Mouse (Mus musculus) frontal cortex, postnatal 36 days (tissue): ENCODE results near the gene Dnah8.

Experiments used
- DNase-seq, 2 experiments: peaks; one replicate each; pipeline ENCODE4 v3.0.0; 2022; ENCODE audit warnings: low spot score in 2 of 2

The Dnah8 gene

DNA sequence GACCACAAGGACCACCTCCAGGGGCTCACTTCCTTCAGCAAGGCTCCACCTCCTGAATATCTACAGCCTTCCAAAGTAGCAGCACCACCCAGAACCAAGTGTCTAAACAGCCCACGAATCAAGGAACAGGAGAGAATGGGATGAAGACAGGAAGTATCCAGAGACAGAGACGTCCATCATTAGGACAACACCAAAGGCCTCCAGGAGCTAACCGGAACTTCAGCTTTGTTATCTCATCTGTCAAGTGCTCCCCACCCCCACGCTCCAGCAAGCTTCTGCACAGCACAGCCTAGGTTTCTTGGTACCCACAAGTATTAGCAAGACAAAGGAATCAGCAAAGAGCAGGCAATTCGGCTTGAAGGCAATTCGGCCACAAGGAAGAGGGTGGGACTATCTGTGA is 254.5 kb downstream of the Dnah8 start:
- DNase-seq = no peak

DNA sequence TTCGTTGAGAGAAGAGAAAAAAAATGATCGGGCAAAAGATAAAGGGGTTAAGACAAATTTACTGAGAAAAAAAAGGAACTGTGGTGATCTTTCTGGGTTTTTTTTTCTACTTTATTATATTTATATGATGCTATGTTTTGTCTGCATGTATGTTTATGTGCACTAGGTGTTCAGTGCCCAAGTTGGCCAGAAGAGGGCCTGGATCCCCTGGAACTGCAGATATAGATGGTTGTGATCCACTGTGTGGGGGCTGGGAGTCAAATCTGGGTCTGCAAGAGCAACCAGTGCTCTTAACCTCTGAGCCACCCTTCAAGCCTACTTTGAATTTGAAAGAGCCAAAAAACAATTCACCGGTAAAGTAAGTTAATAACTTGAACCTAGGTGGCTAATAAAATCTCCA is 256.2 kb downstream of the Dnah8 start:
- no peak for DNase-seq

DNA sequence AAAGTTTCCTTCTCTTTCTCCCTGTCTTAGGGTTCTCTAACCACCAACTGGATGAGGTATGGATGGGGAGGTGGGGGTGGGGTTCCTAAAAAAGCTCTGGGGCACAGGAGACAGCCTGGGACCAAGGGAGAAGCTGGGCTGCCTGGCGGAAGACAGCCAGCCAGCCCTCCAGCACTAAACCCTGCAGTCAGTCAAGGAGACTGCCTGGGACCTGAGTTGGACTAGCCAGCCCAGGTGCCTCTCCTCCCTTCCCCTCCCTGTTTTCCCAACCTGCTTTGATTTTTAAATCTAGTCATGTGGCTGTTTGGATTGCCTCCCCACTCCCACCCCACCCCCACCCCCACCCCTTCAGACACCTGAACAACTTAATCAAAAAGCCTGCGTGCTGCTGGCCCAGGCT is 256.8 kb downstream of the Dnah8 start:
- no peak for DNase-seq

DNA sequence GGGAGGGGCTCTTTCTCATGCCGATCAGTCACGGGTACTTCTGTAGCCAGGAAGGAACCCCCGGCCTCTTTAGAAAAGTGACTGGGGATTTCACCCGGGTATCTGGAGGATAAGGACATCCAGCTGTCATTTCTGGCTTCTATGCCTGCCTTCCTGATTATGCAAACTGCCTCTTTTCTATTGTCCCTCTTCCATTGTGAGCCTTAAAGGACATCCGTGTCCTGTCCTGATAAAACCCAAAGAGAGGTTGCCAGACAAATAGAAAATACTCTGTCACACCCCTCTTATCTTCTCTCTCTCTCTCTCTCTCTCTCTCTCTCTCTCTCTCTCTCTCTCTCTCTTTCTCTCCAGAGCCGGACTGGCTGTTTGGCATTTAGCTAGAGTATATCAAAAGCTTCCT is 258.1 kb downstream of the Dnah8 start:
- DNase-seq = no peak

DNA sequence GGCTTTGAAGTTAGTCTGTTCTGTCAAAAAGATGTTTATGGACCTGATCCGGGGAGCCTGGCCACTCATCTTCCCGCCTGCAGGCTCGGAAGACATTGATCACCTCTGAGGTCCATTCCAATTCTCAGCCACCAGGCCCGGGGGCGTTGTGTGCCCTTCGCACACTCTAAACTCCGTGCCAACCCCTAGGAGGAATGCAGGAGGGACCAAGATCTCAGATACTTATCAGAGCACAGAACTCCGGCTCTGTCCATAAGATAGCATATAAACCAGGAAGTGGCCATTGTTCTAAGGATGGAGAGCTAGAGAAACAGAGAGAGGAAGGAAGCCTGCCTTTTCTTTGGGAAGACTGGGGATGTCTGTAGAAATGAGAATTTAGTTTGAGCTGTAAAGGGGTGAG is 259.4 kb downstream of the Dnah8 start:
- DNase-seq = no peak

DNA sequence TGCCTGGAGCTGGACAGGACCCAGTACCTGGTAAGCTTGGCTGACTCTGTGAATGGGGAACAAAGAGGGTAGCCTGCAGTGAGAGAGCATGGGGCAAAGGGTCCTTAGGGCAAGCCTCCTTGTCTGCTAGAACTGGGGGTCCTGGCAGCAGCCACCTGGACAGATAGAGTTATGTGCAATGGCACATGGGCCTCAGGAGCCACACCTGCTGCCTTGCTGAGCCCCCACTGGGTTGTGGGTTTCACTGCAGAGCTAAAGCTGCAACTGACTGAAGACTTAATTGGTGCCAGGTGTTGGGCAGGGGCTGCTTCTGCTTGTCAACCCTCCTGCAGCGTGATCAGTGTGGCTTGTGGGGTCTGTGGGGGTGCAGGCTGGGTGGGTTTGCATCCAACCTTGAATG is 267.9 kb downstream of the Dnah8 start:
- DNase-seq = no peak

DNA sequence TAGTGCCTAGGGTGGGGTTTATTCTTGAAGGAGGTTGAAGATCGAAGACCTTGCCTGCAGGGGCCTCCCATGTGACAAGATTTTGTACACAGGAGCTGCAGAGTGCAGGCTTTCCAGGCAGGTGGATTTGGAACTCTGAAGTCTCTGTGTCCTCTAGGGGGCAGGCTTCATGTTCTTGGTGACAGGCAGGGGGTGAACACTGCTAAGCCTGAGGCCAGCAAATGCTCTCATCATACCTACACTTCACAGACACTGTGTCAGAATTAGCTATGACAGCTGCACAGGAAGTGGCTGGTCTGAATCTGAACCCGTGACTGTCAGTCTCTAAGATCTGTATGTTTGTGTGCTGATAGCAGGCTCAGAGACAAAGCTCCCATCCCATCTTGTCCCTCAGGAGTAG is 268.6 kb downstream of the Dnah8 start:
- DNase-seq = no peak

DNA sequence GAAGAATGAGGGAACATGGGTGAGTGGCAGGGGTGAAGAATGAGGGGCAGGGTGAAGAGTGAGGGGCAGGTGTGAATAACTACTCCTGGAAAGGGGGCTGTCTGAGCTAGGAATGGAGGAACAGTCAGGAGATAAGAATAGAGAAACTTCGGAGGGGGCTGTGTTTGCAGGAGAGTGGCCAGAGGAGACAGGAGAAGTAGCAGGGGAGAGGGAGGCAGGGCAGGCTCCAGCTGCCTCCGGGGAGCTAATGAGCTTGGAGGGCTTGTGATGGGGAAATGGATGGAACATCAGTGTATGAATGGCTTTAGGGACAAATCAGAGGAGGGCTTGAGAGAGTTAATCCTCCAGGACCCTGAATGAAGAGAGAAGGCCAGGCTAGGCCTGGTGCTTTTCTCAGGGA is 272.9 kb downstream of the Dnah8 start:
- DNase-seq = no peak

DNA sequence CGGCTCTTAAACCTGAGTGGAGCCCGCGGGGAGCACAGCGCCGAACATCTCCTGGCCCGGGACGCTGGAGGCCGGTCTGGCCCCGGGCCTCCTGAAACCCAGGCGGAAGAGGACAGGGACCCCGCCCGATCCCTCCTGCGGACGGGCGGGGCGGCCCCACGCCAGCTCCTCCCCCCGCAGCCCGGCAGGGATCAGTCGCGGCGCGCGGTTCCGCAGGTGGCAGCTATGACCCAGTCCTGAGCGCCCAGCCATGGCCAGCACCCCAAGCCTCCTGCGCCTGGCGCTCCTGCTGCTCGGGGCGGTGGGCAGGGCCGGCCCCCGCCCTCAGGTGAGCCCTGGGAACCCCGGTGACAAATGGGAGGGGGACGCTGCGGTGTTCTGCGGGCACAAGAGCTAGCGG is 277.5 kb downstream of the Dnah8 start, which contains the start of gene Glp1r:
Glp1r (plus strand) TSS at position 191 of the 400 bp plus-strand sequence.
- DNase-seq = no peak

DNA sequence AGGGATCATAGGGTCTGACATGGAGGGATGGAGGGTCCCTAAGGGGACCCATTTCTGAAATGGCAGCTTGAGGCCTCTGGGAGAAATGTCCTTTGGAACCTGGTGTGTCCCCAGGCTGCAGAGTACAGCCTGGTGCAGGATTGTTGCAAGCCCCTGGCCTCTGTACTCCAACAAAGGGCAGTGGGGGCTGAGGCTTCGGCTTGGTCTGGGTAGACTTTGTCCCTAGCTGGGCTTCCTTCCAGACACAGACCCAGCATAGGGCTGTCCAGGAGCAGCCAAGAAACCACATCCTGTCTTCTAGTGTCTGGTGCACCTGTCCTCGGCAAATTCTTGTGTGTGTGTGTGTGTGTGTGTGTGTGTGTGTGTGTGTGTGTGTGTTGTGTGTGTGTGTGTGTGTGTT is 279.9 kb downstream of the Dnah8 start:
- DNase-seq = no peak

DNA sequence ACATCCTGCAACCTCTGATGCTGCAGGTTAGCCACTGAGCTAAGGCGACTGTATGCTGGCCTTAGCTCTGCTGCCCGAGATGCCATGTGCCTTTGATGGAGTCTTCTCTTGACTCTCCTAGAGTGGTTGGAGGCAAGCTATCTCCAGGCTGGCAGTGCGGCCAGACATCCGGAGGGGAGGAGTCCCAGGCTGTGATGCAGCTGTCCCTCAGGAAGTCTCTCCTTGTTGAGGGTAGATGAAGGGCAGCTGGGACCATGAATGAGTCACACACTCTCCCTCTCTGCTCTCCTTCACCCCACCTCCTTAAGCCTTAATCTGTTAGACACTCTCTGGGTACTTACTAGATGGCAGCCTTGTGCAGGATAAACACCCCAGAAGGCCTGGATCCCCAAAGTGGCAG is 283.4 kb downstream of the Dnah8 start:
- DNase-seq = no peak

DNA sequence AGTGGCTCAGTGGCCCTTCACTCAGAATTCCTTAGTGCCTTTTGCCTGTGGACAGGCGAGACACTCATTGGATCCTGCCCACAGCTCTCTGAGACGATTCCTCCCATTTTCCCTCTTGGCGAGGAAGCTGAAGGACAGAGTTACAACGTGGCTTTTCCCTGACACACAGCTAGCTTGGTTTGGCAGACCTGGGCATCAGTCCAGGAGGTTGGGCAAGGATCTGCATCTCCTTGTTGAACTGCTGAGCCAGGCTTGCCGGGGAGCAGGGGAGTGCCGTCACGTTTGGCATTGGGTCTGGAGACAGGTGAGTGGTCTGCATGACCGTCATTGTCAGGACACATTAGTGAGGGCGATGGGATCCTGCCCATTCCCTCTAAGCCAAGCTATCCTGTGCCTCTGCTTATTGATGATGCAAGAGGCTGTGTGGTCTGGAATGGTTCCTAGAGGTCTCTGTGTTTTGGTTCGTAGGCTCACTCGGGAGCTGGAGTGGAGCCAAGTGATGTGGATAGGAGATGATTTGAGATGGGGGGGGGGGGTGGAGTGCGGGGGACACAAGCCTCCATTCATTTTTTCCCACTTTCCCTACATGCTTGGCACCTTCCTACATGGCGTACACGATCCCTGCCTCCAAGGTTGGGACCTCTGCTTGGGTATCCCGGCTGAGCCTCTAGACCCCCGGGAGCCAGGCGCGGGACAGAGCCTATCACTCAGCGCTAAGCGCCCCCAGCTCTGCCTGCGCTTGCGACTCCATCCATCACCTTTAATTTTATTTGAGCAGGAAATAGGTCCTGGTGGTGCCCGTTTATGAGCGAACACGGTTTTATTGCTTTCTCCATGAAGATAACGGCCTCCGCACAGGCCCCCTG is 286.9 kb downstream of the Dnah8 start:
- peak in 1 of 2 experiments; percentile 3 for DNase-seq

DNA sequence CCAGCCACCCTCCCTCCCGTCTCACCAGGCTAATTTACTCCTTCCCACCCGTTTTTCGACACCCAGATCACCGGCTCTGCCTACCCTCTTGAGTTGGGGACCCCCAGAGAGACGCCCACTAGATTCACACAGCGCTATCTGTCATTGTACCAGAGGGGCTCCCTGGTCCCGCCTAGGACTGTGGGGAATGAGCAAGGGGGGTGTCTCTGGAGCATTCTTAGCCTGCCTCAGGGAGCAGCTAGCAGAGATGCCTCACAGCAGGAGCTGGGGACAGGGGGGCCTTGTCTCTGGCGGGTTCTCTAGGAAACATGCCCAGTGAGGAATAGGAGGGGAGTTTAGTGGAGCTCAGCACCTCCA is 287.6 kb downstream of the Dnah8 start:
- no peak for DNase-seq

DNA sequence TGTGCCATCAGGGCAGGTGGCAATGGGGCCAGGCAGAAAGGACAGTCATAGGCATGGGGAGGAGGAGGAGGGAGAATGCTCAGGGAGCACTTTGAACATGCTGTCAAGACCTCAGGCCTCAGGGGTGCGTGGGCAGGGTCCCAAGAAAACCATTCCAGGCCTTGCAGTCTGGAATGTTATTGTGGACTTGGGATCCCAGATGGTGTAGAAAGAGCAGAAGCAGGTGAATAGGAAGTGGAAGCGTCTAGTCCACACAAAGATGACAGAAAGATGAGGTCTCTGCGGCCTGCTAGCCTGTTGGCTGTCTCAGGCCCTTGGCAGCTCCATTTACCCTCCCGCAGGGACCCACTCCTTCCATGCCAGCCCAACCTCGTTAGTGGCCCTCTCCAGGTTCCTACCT is 288.4 kb downstream of the Dnah8 start:
- no peak for DNase-seq

DNA sequence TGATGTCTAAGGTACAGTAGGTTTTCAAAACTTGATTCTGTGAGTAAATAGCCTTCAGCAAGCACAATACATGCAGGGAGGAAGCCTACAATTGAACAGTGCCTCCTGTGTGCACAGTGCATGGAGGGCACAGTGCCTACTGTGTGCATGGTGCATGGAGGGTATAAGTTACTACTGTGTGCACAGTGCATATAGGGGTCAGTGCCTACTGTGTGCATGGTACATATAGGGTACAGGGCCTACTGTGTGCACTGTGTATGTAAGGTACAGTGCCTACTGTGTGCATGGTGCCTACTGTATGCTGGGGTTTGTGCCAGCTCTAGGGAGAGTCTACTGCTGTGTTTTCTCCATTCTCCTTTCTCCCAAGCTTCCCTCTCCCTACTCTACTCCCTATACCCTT is 290.1 kb downstream of the Dnah8 start:
- no peak for DNase-seq

DNA sequence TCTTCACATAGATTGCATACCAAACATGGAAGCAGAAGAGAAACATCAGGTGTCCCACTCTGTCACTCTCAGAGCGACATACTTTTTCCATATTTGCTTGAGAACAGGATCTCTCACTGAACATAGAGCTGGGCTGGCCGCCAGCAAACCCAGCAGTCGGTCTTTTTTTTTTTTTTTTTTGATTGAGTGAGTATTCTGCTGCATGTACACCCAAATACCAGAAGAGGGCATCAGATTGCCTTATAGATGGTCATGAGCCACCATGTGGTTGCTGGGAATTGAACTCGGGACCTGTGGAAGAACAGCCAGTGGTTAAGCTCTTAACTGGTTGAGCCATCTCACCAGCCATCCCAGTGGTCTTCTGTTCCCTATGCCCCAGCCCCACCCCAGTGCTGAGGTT is 299.4 kb downstream of the Dnah8 start:
- no peak for DNase-seq
